Mouse (Mus musculus) stomach, adult 2 months (tissue): ENCODE measurements around the gene Dpp9. TPM values are rescaled to one million over a fixed set of nuclear protein-coding genes. Genes with fewer than 3 reads are reported as not detected.

ENCODE experiments used
- polyA plus RNA-seq: library from polyadenylated mRNA; depleted of rRNA; stranded (reverse); fragments of >200 nt; gene quantifications from 2 replicates; pipeline ENCODE4 v1.2.3, GENCODE M21; 2012; rRNA removed

Dpp9 gene
- 23.2 and 24.5 TPM in 2 replicates for polyA plus RNA-seq

GRCm38 (mm10) chr17:56218377-56219191 lies at the start of gene Dpp9:
Dpp9 (minus strand) TSS chr17:56218905.

GRCm38 (mm10) chr17:56256239-56256881 lies 37.7 kb upstream of the Dpp9 start, which contains the start of gene Fem1a:
Fem1a (plus strand) TSS chr17:56256810.

GRCm38 (mm10) chr17:56183658-56184103 lies 35.0 kb downstream of the Dpp9 start, which contains the start of gene Mydgf:
Mydgf (minus strand) TSS chr17:56183920.

GRCm38 (mm10) chr17:56162231-56162774 lies 56.4 kb downstream of the Dpp9 start, which contains the start of gene Tnfaip8l1:
Tnfaip8l1 (plus strand) TSS chr17:56162477.

GRCm38 (mm10) chr17:56139858-56140595 lies 78.7 kb downstream of the Dpp9 start, which contains the start of gene Sema6b:
Sema6b (minus strand) TSS chr17:56140343.

Other genes with a start within 250 kb of the Dpp9 start
- 1.0 and 2.0 TPM in 2 replicates for gene Shd, start 248.4 kb downstream of the Dpp9 start, polyA plus RNA-seq
- gene Fsd1, start 232.4 kb downstream of the Dpp9 start, polyA plus RNA-seq = 0.23 and 0.35 TPM in 2 replicates
- gene Stap2, start 213.3 kb downstream of the Dpp9 start, polyA plus RNA-seq = 35.8 and 36.1 TPM in 2 replicates
- 68.7 and 91.5 TPM in 2 replicates for gene Mpnd, start 213.2 kb downstream of the Dpp9 start, polyA plus RNA-seq
- gene Sh3gl1, start 182.3 kb downstream of the Dpp9 start, polyA plus RNA-seq = 56.0 and 61.6 TPM in 2 replicates
- 1.4 and 2.1 TPM in 2 replicates for gene Chaf1a, start 178.5 kb downstream of the Dpp9 start, polyA plus RNA-seq
- gene Ubxn6, start 143.9 kb downstream of the Dpp9 start, polyA plus RNA-seq = 25.8 and 28.1 TPM in 2 replicates
- gene Hdgfl2, start 139.3 kb downstream of the Dpp9 start, polyA plus RNA-seq = 22.5 and 23.4 TPM in 2 replicates
- gene Plin4, start 109.1 kb downstream of the Dpp9 start, polyA plus RNA-seq = 10.9 and 12.4 TPM in 2 replicates
- 0.91 and 1.1 TPM in 2 replicates for gene Plin5, start 101.3 kb downstream of the Dpp9 start, polyA plus RNA-seq
- gene Lrg1, start 96.9 kb downstream of the Dpp9 start, polyA plus RNA-seq = 20.4 and 44.5 TPM in 2 replicates
- gene Sema6b, start 78.6 kb downstream of the Dpp9 start, polyA plus RNA-seq = 4.3 and 10.0 TPM in 2 replicates
- 1.9 and 2.3 TPM in 2 replicates for gene Tnfaip8l1, start 56.4 kb downstream of the Dpp9 start, polyA plus RNA-seq
- 58.8 and 74.9 TPM in 2 replicates for gene Mydgf, start 35.0 kb downstream of the Dpp9 start, polyA plus RNA-seq
- 14.9 and 19.2 TPM in 2 replicates for gene Fem1a, start 37.9 kb upstream of the Dpp9 start, polyA plus RNA-seq
- gene Ticam1, start 57.9 kb upstream of the Dpp9 start, polyA plus RNA-seq = 23.4 and 24.4 TPM in 2 replicates
- 29.0 and 30.0 TPM in 2 replicates for gene Plin3, start 74.0 kb upstream of the Dpp9 start, polyA plus RNA-seq
- gene Arrdc5, start 81.4 kb upstream of the Dpp9 start, polyA plus RNA-seq = not detected in 2 replicates
- gene Uhrf1, start 84.4 kb upstream of the Dpp9 start, polyA plus RNA-seq = 4.9 and 5.6 TPM in 2 replicates
- gene Kdm4b, start 107.2 kb upstream of the Dpp9 start, polyA plus RNA-seq = 15.1 and 18.6 TPM in 2 replicates